13 mouse cellular contexts compared by ENCODE assay signal in the genomic region with DNA sequence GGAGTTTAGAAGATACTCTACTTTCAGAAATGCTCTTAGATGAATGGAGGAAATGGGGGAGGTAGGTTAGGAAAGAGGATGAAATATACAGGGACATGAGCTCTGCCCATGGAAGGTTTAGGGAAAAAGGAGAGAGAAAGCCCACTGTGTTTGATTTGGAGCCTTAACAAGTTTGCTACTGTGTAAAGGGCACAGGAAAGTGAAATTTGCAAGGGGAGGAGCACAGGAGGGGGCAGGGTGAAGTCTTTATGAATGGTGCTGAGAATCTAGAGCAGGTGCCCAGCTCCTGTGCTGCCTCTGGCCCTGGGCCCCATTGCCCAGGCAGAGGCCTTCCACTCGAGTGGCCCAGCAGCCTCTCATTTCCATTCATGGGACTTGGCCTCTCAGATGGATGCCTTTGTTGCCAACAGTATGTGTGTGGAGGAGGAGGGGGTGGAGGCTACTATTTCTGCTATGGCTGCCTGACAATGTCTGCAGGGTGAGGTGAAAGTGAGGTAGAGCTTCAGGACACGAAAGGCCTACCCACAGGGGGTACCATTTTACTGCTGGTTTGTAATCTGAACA. TPM values are rescaled to one million over a fixed set of nuclear protein-coding genes. Genes with fewer than 3 reads are reported as not detected.
DNase-seq lines count a peak whose midpoint lies in the region; ATAC-seq and TF ChIP-seq lines count a peak whose summit lies in the region.
"Had no signal": no experiment of that assay in that cellular context is flagged by ENCODE, and none has a peak within 500 bp of the region (broad histone marks: within the 10 kb centered on the region; RNA-seq: fewer than 3 reads in every experiment).

No protein-coding gene starts in this region.

- no peak for TF ChIP-seq CTCF in forebrain, postnatal 0 days (IDR thresholded peaks at IDR 0.05; ENCODE audit: low read depth)

- H3K9me3 ChIP-seq in forebrain, postnatal 0 days (ENCODE audit: low read length) = no peaks in the 10 kb centered on the region
- H3K9me3 ChIP-seq in midbrain, embryonic 16.5 days (replicated peaks; ENCODE audit: control insufficient read depth, low read length, poor library complexity, severe bottlenecking) = no peaks in the 10 kb centered on the region
- H3K9me3 ChIP-seq: G1E had no signal

- intact Hi-C loops in left cerebral cortex, postnatal 4 days (cut with DNase I) = loop anchor here (10.0 kb wide), 2 partner anchors 389 to 1229 kb away; no protein-coding TSS in a partner anchor
- intact Hi-C loops in left cerebral cortex, postnatal 10 days (cut with DNase I) = loop anchor here (10.0 kb wide), 1 partner anchor 1029 kb away; no protein-coding TSS in a partner anchor

- H3K4me3 ChIP-seq in forebrain, postnatal 0 days (ENCODE audit: low read depth, low read length) = no peak overlapping the region
- no peak overlapping the region for H3K4me3 ChIP-seq in midbrain, embryonic 16.5 days (ENCODE audit: low read depth, low read length)

- H3K36me3 ChIP-seq in forebrain, postnatal 0 days (ENCODE audit: insufficient read depth) = no peaks in the 10 kb centered on the region
- no peaks in the 10 kb centered on the region for H3K36me3 ChIP-seq in midbrain, embryonic 16.5 days (ENCODE audit: control insufficient read depth, insufficient read depth, low read length)
- H3K36me3 ChIP-seq: G1E had no signal

- no peak overlapping the region for H3K4me2 ChIP-seq in forebrain, postnatal 0 days (ENCODE audit: low read depth)
- no peak overlapping the region for H3K4me2 ChIP-seq in midbrain, embryonic 16.5 days (ENCODE audit: low read length)
- H3K4me2 ChIP-seq: lung, embryonic 14.5 days had no signal

- 12% methylated on average over 2 of the region's 2 CpGs for WGBS in forebrain, postnatal 0 days
- WGBS in midbrain, embryonic 16.5 days = 19% methylated on average over 2 of the region's 2 CpGs

- ATAC-seq in cerebellum, adult (ENCODE audit: insufficient number of reproducible peaks, low FRiP score, low TSS enrichment) = peak; percentile 65
- peak; percentile 55 for ATAC-seq in forebrain, postnatal 0 days
- peak; percentile 36; the same call in 1 of the 2 replicates for ATAC-seq in midbrain, embryonic 16.5 days
- ATAC-seq: intestine, embryonic 16.5 days had no signal

- H3K27ac ChIP-seq in forebrain, postnatal 0 days (ENCODE audit: low read depth, low read length) = peak overlapping the region; percentile 50
- no peak overlapping the region for H3K27ac ChIP-seq in midbrain, embryonic 16.5 days (ENCODE audit: low read length)

- DNase-seq in cerebellum, adult 8-10 months = no peak
- DNase-seq in left cerebral cortex, postnatal 4 days = peak; percentile 77
- DNase-seq in left cerebral cortex, postnatal 10 days (ENCODE audit: extremely low spot score in 1 of 2, low spot score in 2 of 2) = no peak
- DNase-seq in forebrain, postnatal 0 days = no peak
- DNase-seq in urinary bladder, adult 2 months (ENCODE audit: low spot score) = no peak
- no peak for DNase-seq in layer of hippocampus, adult 9-10 months (ENCODE audit: low spot score)
- DNase-seq: adrenal gland, postnatal 14 days; embryo, embryonic 11 days had no signal

- no peaks in the 10 kb centered on the region for H3K27me3 ChIP-seq in forebrain, postnatal 0 days (ENCODE audit: insufficient read depth, low read length)
- no peaks in the 10 kb centered on the region for H3K27me3 ChIP-seq in midbrain, embryonic 16.5 days (ENCODE audit: control insufficient read depth, insufficient read depth, low read depth, low read length)

- no peak overlapping the region for H3K9ac ChIP-seq in forebrain, postnatal 0 days
- no peak overlapping the region for H3K9ac ChIP-seq in midbrain, embryonic 16.5 days (ENCODE audit: low read depth, low read length)
- H3K9ac ChIP-seq: lung, embryonic 14.5 days had no signal

- peaks cover 6% of the 10 kb centered on the region; the same call in 1 of the 2 replicates for H3K4me1 ChIP-seq in forebrain, postnatal 0 days (ENCODE audit: insufficient read depth)
- no peaks in the 10 kb centered on the region for H3K4me1 ChIP-seq in midbrain, embryonic 16.5 days (ENCODE audit: control insufficient read depth, insufficient read depth, low read length)

RNA-seq across cellular contexts. Expression of gene Plxna2, which starts 4.7 kb away (rescaled TPM):
- total RNA-seq in left cerebral cortex, postnatal 4 days (2021) = 100 to 1,000 TPM; 132 to 134 TPM
- total RNA-seq in left cerebral cortex, postnatal 10 days (2021) = 10 to 100 TPM; 97.9 to 99.8 TPM
- 69.3 and 83.6 TPM in 2 replicates for total RNA-seq in forebrain, postnatal 0 days (2014; rRNA removed)
- 14.5 and 18.6 TPM in 2 replicates for polyA plus RNA-seq in forebrain, postnatal 0 days (2015; fragmentation: Nextera tagmentation; extraction: Ambion mirVana)
- 18.1 and 22.0 TPM in 2 replicates for polyA plus RNA-seq in midbrain, embryonic 16.5 days (2015; fragmentation: Nextera tagmentation; extraction: Ambion mirVana)
- polyA plus RNA-seq in urinary bladder, adult 2 months (2012; rRNA removed) = 9.7 and 10.5 TPM in 2 replicates
- polyA plus RNA-seq: G1E had no signal
